Mouse (Mus musculus) neural tube, embryonic 13.5 days (tissue): ENCODE results near the gene Taar3. TPM values are rescaled to one million over a fixed set of nuclear protein-coding genes. Genes with fewer than 3 reads are reported as not detected.

Experiments used
- ATAC-seq: fragments of 200-750 bp; cut with Nextera tagmentation; 2 replicates; pipeline ENCODE4 v1.8.0; 2017; ENCODE audit warnings: low read depth, mild to moderate bottlenecking, moderate TSS enrichment, moderate library complexity
- H3K27ac ChIP-seq: fragments of 300-500 bp; sonication (generic); replicated peaks from 2 replicates; pipeline ENCODE4 v1.5.1; 2015; ENCODE audit warnings: moderate library complexity, mild to moderate bottlenecking, inconsistent platforms
- H3K27me3 ChIP-seq: fragments of 300-500 bp; sonication (generic); 2 replicates; pipeline ENCODE4 v1.6.1; 2015; ENCODE audit warnings: mild to moderate bottlenecking, inconsistent platforms
- H3K36me3 ChIP-seq: fragments of 300-500 bp; sonication (generic); 2 replicates; pipeline ENCODE4 v1.6.1; 2015; ENCODE audit warnings: mild to moderate bottlenecking, inconsistent platforms
- H3K4me1 ChIP-seq: fragments of 300-500 bp; sonication (generic); replicated peaks from 2 replicates; pipeline ENCODE4 v1.6.1; 2015; ENCODE audit warnings: inconsistent platforms
- H3K4me2 ChIP-seq: fragments of 300-500 bp; sonication (generic); 2 replicates; pipeline ENCODE4 v1.6.1; 2015; ENCODE audit warnings: inconsistent platforms, mild to moderate bottlenecking, moderate library complexity
- H3K4me3 ChIP-seq: fragments of 300-500 bp; sonication (generic); 2 replicates; pipeline ENCODE4 v1.5.1; 2015; ENCODE audit warnings: mild to moderate bottlenecking, inconsistent platforms
- H3K9ac ChIP-seq: fragments of 300-500 bp; sonication (generic); 2 replicates; pipeline ENCODE4 v1.6.1; 2015; ENCODE audit warnings: moderate library complexity, mild to moderate bottlenecking, inconsistent platforms
- H3K9me3 ChIP-seq: fragments of 300-500 bp; sonication (generic); 2 replicates; pipeline ENCODE4 v1.6.1; 2016; ENCODE audit warnings: inconsistent platforms
- WGBS: fragments of 180-500 bp; shearing (Covaris S2); methylation state at CpG from one replicate; pipeline ENCODE4 v1.1.7; 2015; 5-methylcytosine and 5-hydroxymethylcytosine counted together
- polyA plus RNA-seq: library from polyadenylated mRNA; unstranded; fragments of >200 nt; fragmentation: Nextera tagmentation; extraction: Ambion mirVana; gene quantifications from 2 replicates; pipeline ENCODE4 v1.2.1, GENCODE M21; 2015

The Taar3 gene
- polyA plus RNA-seq, 1 experiment from 2014 or later, result not detected

GRCm38 (mm10) chr10:23963444-23963843, 14.1 kb downstream of the Taar3 start:
- H3K27ac ChIP-seq, result no peak overlapping the region
- H3K36me3 ChIP-seq, result no peaks in the 10 kb centered on the region
- H3K9ac ChIP-seq, result no peak overlapping the region
- ATAC-seq, result no peak
- no peak overlapping the region for H3K4me3 ChIP-seq
- no peak overlapping the region for H3K4me2 ChIP-seq
- H3K4me1 ChIP-seq, result no peaks in the 10 kb centered on the region
- H3K27me3 ChIP-seq, result no peaks in the 10 kb centered on the region
- 57% methylated on average over 3 of the region's 3 CpGs for WGBS
- no peaks in the 10 kb centered on the region for H3K9me3 ChIP-seq

DNA sequence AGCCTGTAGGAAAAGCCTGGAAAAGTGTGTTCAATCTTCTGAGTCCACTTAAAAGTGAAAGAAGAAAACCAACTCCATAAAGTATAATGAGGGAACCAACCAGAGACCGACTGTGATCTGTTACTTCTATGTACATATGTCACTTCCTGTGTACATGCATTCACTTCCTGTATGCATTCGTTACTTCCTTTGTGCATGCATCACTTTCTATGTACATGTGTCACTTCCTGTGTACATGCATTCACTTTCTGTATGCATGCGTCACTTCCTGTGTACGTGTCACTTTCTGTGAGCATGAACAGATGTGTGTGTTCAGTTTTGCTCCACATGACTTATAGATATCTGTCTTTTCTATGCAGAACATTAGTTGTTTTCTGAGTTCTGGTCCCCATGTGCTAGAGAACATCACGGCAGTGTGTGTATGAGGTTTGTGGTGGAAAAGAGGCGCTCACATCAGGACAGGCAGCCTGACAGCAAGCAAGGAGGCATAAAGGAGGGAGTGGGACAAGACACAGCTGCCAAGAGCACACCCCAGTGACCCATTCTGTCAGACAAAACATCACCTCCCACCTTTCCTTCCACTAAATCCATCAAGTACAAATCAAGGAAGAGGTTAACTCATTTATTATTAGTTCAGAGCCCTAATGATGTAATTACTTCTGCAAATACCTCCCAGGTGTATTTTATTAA, 15.7 kb downstream of the Taar3 start:
- H3K27ac ChIP-seq, result no peak overlapping the region
- no peaks in the 10 kb centered on the region for H3K4me1 ChIP-seq
- no peak for ATAC-seq
- no peaks in the 10 kb centered on the region for H3K27me3 ChIP-seq
- WGBS, result 91% methylated on average over 6 of the region's 6 CpGs
- H3K36me3 ChIP-seq, result no peaks in the 10 kb centered on the region
- H3K4me3 ChIP-seq, result no peak overlapping the region
- no peak overlapping the region for H3K4me2 ChIP-seq
- no peak overlapping the region for H3K9ac ChIP-seq
- H3K9me3 ChIP-seq, result no peaks in the 10 kb centered on the region

- H3K9ac ChIP-seq, result no peak within 1 kb of the TSS
- no peaks in the 10 kb centered on the region for H3K4me1 ChIP-seq
- H3K4me2 ChIP-seq, result no peak within 1 kb of the TSS
- no peaks in the 10 kb centered on the region for H3K27me3 ChIP-seq
- 92% methylated on average over 11 of the region's 11 CpGs for WGBS
- H3K4me3 ChIP-seq, result no peak within 1 kb of the TSS
- no peak within 1 kb of the TSS for H3K27ac ChIP-seq
- no peaks in the 10 kb centered on the region for H3K9me3 ChIP-seq
- ATAC-seq, result no peak
- H3K36me3 ChIP-seq, result no peaks in the 10 kb centered on the region
Observed at GRCm38 (mm10) chr10:23970656-23971165, 21.4 kb downstream of the Taar3 start, which contains the start of gene Taar5. TSS of gene Taar5 (plus strand) at chr10:23970706.

GRCm38 (mm10) chr10:23971256-23971655, 21.9 kb downstream of the Taar3 start:
- Histone ChIP-seq H3K9me3 (no peaks in the 10 kb centered on the region), H3K4me3 (no peak overlapping the region), H3K27me3 (no peaks in the 10 kb centered on the region), H3K4me2 (no peak overlapping the region), H3K9ac (no peak overlapping the region), H3K4me1 (no peaks in the 10 kb centered on the region), H3K36me3 (no peaks in the 10 kb centered on the region), H3K27ac (no peak overlapping the region)
- 89% methylated on average over 5 of the region's 5 CpGs for WGBS
- ATAC-seq, result no peak

- H3K9ac ChIP-seq, result no peak overlapping the region
- H3K27me3 ChIP-seq, result no peaks in the 10 kb centered on the region; the same call in 1 of the 2 replicates
- H3K27ac ChIP-seq, result no peak overlapping the region
- ATAC-seq, result no peak
- no peak overlapping the region for H3K4me2 ChIP-seq
- no peaks in the 10 kb centered on the region for H3K9me3 ChIP-seq
- no peaks in the 10 kb centered on the region for H3K36me3 ChIP-seq
- no peaks in the 10 kb centered on the region for H3K4me1 ChIP-seq
- 43% methylated on average over 4 of the region's 4 CpGs for WGBS
- no peak overlapping the region for H3K4me3 ChIP-seq
Observed at GRCm38 (mm10) chr10:23977958-23978357, 28.6 kb downstream of the Taar3 start.

DNA sequence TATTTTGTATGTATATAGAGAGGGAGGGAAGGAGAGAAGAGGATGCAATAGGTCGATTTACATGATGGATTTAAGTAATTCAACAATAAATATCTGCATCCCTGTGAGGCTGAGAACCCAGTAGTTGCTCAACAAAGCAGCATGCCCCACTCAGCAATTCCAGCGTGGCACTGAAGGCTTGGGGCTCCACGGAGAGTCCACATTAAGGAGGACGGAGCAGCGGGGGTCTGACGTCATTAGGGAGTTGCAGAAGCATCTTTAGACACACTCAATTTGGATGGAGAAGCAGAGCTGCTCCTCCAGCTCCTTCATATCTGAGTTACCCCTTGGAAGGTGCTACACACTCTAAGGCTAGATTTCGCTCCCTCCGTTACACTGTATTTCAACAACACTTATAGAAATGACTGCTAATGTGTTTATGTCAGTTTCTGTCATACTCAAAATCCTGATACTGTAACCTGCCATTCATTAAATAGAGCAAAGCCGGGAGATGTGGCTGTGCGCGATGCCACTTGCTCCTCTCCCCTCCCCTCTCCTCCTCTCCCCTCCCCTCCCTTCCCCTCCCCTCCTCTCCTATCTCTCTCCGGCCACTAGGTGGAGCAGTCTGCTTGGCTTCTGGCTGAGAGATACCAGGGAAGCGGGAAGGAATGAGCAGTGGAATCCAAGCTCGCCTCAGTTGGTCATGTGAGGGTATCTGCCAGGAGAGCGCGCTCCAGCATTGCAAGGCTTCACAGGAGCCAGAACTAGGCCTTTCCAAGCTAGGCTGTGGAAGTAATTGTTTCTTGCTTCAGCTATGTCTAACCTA, 29.7 kb downstream of the Taar3 start:
- H3K9me3 ChIP-seq, result no peaks in the 10 kb centered on the region
- no peak overlapping the region for H3K9ac ChIP-seq
- H3K27me3 ChIP-seq, result no peaks in the 10 kb centered on the region; the same call in 1 of the 2 replicates
- H3K4me2 ChIP-seq, result no peak overlapping the region
- H3K4me3 ChIP-seq, result no peak overlapping the region
- no peaks in the 10 kb centered on the region for H3K4me1 ChIP-seq
- 44% methylated on average over 16 of the region's 16 CpGs for WGBS
- peak; percentile 75; the same call in 1 of the 2 replicates for ATAC-seq
- H3K27ac ChIP-seq, result no peak overlapping the region
- no peaks in the 10 kb centered on the region for H3K36me3 ChIP-seq

DNA sequence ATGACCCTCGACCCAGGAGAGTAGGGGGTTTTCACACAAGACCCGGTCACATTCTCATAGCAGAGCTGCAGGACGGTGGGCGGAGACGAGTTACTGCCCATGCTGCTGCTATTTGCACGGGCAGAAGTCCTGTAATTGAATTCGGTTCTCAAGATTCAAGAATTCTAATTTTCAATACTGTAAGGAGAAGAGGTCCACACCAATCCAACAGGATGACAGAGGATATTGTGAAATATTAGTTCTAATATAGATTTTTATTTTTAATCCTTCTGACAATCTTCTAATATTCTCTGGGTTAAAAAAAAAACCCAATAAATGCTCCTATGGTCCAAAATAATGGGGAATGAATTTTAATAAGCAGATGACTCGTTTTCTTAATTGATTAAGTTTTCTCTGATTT, 36.2 kb downstream of the Taar3 start, which contains the start of gene Taar6:
Taar6 (minus strand) TSS at position 101 of the 400 bp plus-strand sequence.
- Histone ChIP-seq H3K27ac (no peak within 1 kb of the TSS), H3K9me3 (no peaks in the 10 kb centered on the region), H3K36me3 (no peaks in the 10 kb centered on the region), H3K9ac (no peak within 1 kb of the TSS), H3K4me3 (no peak within 1 kb of the TSS), H3K4me2 (no peak within 1 kb of the TSS), H3K27me3 (no peaks in the 10 kb centered on the region), H3K4me1 (no peaks in the 10 kb centered on the region)
- WGBS, result 75% methylated on average over 8 of the region's 8 CpGs
- no peak for ATAC-seq

GRCm38 (mm10) chr10:23986419-23986818, 37.1 kb downstream of the Taar3 start:
- ATAC-seq, result no peak
- H3K36me3 ChIP-seq, result no peaks in the 10 kb centered on the region
- H3K27ac ChIP-seq, result no peak overlapping the region
- H3K4me1 ChIP-seq, result no peaks in the 10 kb centered on the region
- H3K9me3 ChIP-seq, result no peaks in the 10 kb centered on the region
- H3K4me2 ChIP-seq, result no peak overlapping the region
- H3K4me3 ChIP-seq, result no peak overlapping the region
- 80% methylated on average over 5 of the region's 5 CpGs for WGBS
- no peaks in the 10 kb centered on the region for H3K27me3 ChIP-seq
- H3K9ac ChIP-seq, result no peak overlapping the region

DNA sequence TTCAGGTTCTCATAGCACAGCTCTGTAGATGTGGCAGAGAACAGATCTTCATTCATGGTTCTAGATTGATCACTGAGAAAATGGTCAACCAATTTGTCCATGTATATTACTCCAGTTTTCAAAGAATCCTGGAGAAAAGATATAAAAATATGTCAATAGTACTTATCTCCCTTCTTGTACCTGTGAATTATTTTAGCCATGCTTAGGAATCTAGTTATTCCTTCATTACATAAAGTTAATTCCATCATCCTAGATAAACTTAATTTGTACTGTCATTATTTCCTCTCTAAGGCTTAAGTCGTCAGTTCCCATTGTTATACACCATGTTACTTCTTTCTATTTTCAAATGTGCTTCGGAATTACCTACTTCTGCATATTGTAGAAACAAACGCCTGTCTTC, 44.0 kb downstream of the Taar3 start, which contains the start of gene Taar7a:
Taar7a (minus strand) TSS at position 101 of the 400 bp plus-strand sequence.
- no peak within 1 kb of the TSS for H3K4me3 ChIP-seq
- no peaks in the 10 kb centered on the region for H3K36me3 ChIP-seq
- no peak within 1 kb of the TSS for H3K27ac ChIP-seq
- H3K4me2 ChIP-seq, result no peak within 1 kb of the TSS
- no peaks in the 10 kb centered on the region for H3K4me1 ChIP-seq
- no peak for ATAC-seq
- H3K9ac ChIP-seq, result no peak within 1 kb of the TSS
- 91% methylated on average over 3 of the region's 3 CpGs for WGBS
- H3K27me3 ChIP-seq, result no peaks in the 10 kb centered on the region
- no peaks in the 10 kb centered on the region for H3K9me3 ChIP-seq

- no peak within 1 kb of the TSS for H3K27ac ChIP-seq
- no peaks in the 10 kb centered on the region for H3K27me3 ChIP-seq
- H3K4me3 ChIP-seq, result no peak within 1 kb of the TSS
- H3K9me3 ChIP-seq, result no peaks in the 10 kb centered on the region
- no peak within 1 kb of the TSS for H3K4me2 ChIP-seq
- 77% methylated on average over 1 of the region's 1 CpGs for WGBS
- no peaks in the 10 kb centered on the region for H3K36me3 ChIP-seq
- no peak for ATAC-seq
- no peaks in the 10 kb centered on the region for H3K4me1 ChIP-seq
- no peak within 1 kb of the TSS for H3K9ac ChIP-seq
Observed at GRCm38 (mm10) chr10:23999639-24000038, 50.3 kb downstream of the Taar3 start, which contains the start of gene Taar7b. TSS of gene Taar7b (plus strand) at chr10:23999939.
